Mouse (Mus musculus): ENCODE data around the gene Tmem232. TPM values are rescaled to one million over a fixed set of nuclear protein-coding genes. Genes with fewer than 3 reads are reported as not detected.
A peak's percentile ranks its signal among the peaks of the same experiment; 100 is the strongest.
"Not testable (repeated sequence)": the region's sequence is repeated elsewhere in the genome, so short reads cannot be mapped to it uniquely, and the experiment has no call there.

Gene Tmem232
- total RNA-seq, 2 experiments from 2014 or later, result 0.62 to 0.89 TPM

DNA sequence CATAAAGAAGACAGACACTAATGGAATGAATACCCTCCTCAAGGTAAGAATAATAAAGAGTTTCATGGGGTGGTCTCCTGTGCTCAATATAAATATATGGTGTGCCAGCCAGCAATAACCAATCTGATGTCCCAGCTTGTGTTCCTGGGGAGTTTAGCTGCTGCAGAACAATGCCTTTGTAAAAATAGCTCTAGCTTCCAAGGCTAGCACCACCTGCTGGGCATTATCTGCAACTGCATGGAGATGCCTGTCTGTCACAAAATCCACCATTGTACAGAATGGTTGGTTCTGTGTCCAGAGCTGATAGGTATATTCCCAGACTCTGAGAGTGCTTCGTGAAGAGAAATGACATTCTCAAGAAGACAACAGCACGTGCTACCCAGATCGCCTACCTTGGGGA lies 4.4 kb downstream of the Tmem232 start:
- DNase-seq (ENCODE audit: extremely low spot score in 1 of 2, low spot score in 1 of 2), result peak in 1 of 2 experiments; percentile 39

DNA sequence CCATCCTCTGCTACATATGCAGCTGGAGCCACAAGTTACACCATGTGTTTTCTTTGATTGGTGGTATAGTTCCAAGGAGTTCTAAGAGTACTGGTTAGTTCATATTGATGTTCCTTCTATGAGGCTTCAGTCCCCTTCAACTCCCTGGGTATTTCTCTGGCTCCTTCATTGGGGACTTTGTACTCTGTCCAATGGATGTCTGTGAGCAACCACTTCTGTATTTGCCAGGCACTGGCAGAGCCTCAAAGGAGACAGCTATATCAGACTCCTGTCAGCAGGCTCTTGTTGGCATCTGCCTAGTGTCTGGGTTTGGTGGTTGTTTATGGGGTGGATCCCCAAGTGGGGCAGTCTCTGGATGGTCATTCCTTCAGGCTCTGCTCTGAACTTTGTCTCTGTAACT lies 8.2 kb downstream of the Tmem232 start:
- DNase-seq (ENCODE audit: extremely low spot score in 1 of 2, low spot score in 1 of 2), result not testable (repeated sequence)

DNA sequence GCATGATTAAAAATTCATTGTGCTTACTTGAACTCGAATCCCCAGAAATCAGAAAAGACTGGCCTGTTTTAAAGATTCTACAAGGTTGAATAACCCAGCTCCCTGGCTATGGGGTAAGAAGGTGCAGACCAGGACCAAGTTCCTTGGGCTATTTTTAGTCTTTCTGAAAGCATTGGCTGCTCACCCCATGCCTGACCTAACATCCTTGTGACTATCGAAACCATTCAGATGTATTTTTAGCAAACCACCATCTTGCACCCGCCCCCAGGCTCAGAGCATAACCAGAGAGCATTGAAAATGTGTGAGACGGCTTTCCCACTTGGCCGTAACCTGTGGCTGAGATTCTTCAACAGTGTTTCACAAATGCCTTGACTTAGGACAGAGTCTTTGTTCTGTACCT lies 13.1 kb downstream of the Tmem232 start:
- DNase-seq (ENCODE audit: extremely low spot score in 1 of 2, low spot score in 1 of 2), result no peak

DNA sequence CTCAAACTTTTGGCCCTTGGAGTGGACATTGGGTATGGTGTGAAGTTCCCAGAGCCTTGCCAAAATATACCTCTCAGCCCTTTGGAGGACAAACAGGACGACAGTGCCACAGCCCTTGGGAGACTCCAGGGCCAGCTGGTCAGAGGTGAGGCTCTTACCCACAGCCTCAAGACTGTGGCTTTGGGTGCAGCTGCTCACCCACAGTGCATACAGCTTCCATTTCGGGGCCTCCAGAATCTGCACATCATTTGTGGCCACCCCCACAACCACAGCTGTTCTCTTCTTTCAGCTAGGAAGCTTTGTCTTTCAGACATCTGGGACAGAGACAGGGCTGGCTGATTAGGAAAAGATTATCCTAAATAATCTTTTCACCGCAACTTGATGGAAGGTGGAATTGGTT lies 27.1 kb downstream of the Tmem232 start:
- DNase-seq (ENCODE audit: extremely low spot score in 1 of 2, low spot score in 1 of 2), result no peak

DNA sequence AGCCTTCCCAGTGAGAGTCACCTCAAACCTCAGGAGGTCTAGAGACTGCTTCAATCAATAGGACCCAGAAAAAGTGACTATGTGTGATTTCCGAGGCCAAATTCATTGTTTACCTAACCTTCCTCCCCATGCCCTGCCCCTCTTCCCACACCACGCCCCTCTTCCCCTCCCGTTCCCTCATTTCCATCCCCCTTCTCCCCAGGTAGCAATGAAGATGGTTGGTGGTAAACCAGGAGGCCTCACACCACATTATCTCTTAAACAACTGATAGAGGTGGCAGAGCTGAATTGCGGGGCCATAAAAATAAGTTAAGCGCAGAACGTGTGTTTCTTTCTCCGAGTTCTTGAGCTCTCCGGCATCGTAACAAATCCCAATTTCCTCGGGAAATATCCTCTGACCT lies 55.9 kb downstream of the Tmem232 start:
- DNase-seq (ENCODE audit: extremely low spot score in 1 of 2, low spot score in 1 of 2), result no peak

DNA sequence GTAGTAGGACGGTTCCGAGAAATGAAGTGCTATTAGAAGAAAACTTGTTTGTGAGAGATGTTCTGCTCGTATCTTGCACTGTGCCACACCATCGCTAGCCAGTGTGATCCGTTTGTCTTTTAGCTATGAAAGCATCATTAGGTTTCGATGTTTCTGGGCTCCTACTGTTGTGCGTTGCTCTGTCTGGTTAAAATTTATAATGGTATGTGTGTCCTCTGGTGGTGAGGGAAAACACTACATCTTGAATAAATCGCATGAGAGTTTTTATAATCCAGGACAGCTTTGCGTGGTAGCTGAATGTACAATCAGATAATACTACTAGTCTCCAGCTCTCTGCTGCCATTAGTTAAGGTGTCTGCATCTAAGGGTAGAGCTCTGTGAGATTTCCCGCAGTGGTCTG lies 63.8 kb downstream of the Tmem232 start:
- no peak for DNase-seq (ENCODE audit: extremely low spot score in 1 of 2, low spot score in 1 of 2)

DNA sequence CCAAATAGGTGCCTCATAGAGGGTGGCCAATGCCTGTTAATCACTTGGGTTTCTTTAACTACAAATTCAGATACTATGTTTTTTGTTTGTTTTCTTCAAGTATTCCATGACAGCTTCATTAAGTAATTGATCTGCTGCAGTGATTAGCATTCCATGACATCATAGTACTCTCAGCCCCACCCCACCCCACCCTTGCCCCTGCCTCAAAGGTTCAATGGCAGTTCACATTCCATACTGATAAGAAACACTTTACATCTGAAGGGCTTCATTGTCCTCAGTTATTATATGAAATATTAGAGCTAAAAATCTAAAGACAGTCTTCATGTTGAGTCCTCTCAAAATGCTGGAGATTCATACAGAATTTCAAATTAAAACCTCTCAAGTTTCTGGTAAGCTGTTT lies 89.8 kb downstream of the Tmem232 start:
- DNase-seq (ENCODE audit: extremely low spot score in 1 of 2, low spot score in 1 of 2), result no peak

DNA sequence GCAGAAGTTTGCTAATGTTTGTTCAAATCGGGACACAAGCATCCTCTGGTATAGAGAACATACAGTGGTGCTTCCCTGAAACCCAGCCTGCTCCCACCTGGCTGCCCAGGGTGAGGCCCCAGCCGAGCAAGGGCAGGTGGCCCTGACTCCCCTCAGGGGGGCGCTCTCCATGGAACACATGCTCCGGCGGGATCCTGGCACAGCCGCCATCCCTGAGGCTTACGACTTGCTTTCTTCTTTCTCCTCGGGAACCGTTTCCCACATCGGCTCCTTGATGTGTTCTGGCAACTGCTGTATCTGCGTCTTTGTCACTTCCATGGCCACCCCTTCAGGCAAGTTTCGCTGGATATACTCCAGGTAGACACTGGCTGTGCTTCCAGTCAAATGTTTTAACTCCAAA lies 102.7 kb downstream of the Tmem232 start:
- DNase-seq (ENCODE audit: extremely low spot score in 1 of 2, low spot score in 1 of 2), result not testable (repeated sequence)

DNA sequence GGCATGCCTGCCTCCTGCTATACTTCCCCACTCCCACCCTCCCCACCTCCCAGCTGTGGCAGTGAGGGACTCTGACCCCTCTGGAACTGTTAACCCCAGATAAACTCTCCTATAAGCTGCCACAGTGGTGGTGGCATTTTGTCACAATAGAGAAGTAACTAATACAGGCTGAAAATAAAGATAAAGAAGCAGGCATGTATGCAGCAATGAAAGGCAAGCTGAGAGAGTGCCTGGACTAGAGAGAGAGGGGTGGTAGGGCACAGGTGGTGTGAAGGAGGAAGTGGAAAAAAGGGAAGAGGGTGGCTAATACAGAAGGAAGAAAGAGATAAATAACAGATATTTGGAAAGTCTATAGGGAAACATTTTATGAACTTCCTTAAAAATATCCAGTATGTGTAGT lies 121.5 kb downstream of the Tmem232 start:
- DNase-seq (ENCODE audit: extremely low spot score in 1 of 2, low spot score in 1 of 2), result no peak

DNA sequence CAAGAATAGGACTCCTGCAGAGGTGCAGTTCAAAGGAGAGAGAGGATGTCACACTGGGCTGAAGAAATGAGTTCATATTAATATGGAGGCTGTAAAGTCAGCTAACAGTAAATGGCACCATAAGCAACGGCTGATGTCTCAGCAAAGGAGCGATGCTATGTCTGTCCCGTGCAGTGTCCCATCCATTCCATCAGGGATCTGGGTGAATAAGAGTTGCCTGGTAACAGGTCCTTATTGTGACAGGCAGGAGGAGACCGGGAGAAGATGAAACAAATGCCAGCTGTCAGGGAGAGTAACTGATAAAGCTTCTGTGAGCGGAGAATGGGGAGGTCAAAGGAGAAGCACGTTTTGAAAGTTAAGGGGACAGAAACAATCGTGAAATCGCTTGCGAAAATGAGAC lies 135.3 kb downstream of the Tmem232 start:
- DNase-seq (ENCODE audit: extremely low spot score in 1 of 2, low spot score in 1 of 2), result no peak

DNA sequence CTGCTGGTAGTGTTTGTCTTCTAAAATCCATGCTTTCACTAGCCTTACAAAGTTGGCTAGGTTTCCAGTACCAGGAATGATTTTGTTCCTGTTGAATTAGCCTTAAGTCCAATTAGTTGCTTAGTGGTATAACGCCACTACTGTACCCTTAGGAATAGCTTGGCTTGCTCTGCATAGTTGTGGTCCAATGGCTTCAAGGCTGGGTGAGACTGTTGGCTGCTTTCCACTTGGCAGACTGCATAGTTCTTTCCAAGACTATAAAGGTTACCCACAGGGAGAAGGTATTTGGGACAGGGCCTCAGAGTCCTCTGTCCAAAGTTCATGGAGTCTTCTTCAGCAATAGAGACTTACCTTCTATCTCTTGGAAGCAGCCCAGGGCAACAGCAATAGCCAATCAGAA lies 139.7 kb downstream of the Tmem232 start:
- no peak for DNase-seq (ENCODE audit: extremely low spot score in 1 of 2, low spot score in 1 of 2)

DNA sequence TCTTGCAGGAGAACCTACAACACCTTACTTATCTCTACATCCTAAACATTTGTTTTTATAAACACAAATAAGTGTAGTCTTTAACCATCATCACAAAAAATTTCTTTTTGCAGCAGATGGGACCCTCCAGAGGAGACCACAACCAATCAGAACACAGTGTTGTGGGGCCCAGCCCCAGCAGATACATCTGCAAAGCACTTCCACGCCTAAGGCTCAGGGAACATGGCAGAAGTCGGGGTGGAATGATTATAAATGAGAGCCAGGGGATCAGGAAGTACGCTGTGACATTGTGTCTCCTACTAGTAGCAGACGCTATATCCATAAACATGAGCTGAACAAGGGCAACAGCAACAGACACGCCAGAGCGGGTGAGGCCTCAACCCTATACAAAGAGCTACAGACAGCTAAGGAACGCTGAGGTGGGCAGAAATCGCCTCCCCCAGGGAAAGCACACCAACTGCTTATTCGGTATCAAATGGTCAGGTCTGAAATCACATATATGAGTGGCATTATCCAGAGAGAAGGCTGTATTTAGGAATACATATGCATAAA lies 156.1 kb downstream of the Tmem232 start:
- no peak for DNase-seq (ENCODE audit: extremely low spot score in 1 of 2, low spot score in 1 of 2)

DNA sequence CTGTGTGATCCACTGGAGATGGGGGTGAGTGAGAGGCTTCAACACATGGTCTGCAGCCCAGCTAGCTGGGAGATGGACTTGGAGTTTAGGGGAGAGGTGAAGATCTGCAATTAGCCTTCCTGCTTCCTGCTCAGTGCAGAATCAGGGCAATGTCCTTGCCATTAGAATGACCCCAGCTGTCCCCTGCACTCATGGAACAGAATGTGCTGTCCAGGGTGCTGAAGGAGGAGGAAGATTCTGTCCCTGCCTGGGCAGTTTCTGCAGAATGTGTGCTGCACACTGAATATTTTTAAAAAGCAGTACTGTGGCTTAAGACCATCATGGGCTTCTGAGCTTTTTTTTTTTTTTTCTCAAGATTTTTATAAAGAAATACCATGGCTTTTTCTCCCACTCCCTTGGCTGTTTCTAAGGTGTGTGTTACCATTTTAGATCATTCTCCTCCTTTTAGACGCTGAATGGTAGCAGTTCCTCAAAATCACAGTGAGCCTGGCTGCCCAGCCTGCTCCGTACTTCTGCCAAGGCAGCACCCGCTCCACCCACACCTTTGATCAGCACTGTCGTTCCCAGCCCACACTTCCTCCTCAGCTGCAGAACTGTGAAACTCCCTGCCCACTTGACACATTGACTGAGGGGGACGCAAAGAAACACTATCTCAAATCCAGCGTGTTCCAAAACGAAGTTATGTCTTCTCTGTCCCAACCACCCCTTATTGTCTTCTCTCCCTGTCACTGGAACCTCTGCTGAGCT lies 170.4 kb downstream of the Tmem232 start:
- peak; percentile 8 to 22 for DNase-seq (ENCODE audit: extremely low spot score in 1 of 2, low spot score in 1 of 2)

DNA sequence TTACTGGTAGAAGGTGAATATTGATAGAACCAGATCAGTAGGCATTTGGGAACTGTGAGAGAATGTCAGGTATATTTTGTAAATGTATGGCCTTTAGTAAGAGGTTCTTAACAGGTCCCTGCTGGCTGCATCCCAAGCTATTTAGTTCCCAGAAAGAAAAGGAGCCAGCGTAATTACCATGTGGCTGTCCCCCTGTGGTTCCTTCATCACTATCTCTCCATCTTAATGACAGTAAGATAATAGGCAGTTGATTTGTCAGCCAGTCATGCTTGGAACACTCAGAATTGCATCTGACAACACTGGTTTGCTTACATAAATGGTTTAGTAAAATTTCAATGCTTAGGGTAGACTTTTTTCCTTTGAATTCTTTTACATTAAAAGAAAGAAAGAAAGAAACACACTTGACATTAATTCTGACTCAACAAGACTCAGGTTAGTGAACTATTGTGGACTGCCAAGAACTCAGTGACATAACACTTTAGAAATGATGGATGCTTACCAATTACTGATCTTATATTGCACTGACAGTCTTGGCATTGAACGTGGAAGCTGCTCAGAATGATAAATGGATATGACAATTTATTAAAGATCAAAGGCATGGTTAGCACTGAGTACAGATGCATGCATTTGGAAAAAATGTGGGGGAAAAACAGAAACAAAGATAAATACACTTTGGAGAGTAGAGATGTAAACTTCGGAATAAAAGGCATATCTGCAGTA lies 174.9 kb downstream of the Tmem232 start:
- DNase-seq (ENCODE audit: extremely low spot score in 1 of 2, low spot score in 1 of 2), result no peak

DNA sequence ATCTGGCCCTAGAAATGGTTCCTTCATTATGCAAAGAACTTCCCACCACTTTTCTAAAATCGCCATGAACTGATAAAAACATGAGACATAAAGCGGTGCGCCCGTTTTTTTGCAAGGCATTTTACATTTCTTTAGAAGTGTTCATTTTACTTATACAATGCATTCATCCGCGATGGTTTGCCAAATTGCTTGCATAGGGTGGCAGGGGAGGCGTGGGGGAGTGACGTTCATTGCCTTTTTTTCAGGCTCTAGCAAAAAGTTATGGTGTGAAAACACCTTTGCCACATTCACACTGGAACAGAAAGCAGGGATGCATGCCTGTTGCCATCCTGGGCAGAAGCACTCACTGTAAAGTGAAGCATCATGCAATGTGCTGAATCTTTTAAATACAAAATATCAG lies 188.7 kb downstream of the Tmem232 start:
- no peak for DNase-seq (ENCODE audit: extremely low spot score in 1 of 2, low spot score in 1 of 2)

DNA sequence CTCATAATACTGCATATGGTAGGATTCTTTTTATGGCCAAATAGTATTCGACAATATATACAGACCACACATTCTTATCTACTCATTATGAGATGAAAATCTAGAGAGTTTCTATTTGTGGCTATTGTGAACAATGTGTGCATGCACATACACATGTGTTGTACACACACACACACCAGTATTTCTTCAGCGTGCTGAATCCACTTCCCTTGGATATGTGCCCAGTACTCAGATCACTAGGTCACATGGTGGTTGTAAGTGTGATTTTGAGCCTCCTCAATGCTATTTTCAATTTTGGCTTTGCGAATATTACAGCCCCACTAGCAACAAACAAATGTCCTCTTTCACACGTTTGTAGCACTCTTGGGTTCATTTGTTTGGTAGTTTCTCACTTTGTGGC lies 200.6 kb downstream of the Tmem232 start:
- DNase-seq (ENCODE audit: extremely low spot score in 1 of 2, low spot score in 1 of 2), result no peak

DNA sequence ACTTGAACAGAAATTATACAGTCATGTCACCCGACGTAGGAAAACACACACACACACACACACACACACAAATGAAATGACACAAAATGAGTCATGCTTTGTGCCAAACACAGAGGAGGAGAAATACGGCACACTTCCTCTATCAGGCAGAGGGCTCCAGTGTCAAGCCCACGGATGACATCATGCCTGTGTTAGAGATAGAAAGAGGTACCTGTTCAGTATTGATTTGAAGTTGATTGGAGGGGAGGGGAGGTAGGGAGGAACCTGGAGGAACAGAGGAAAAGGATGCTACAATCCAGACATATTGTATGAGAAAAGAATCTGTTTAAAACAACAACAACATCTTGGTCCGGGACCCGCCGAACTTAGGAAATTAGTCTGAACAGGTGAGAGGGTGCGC lies 209.8 kb downstream of the Tmem232 start:
- DNase-seq (ENCODE audit: extremely low spot score in 1 of 2, low spot score in 1 of 2), result no peak

DNA sequence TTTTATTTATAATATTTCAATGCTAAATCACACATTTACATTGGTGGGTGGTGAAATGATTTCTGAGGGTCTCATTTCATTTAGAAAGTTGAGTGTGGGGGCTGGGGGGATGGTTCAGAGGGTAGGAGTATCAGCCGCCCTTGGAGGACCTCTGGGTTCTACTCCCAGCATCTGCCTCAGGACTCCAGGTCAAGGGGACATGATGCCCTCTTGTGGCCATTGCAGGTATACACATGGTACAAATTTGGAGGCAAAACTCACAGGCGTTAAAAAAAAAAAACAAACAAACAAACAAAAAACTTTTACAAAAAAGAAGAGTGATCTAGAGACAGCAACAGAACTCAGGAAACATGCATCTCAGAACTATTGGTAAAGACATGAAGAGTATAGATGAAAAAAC lies 215.3 kb downstream of the Tmem232 start:
- DNase-seq (ENCODE audit: extremely low spot score in 1 of 2, low spot score in 1 of 2), result peak; percentile 14 to 52

DNA sequence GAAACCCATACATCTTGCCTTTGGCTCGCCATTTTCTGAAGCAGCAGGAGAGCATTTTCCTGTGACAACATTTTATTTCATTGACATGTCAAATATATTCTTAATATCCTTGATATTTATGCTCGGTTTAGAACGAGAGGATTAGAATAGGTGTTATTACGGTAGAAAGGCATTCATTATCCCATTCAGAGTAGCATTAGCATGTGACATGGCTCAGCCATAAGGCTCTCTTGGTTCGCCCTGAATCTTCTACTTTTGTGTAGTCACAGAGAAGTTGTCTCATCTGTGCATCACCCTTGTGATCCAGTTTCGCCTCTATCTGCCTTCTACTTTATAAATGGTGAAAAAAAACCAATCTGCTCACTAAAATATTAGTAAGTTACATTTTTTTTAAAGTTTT lies 220.0 kb downstream of the Tmem232 start:
- DNase-seq (ENCODE audit: extremely low spot score in 1 of 2, low spot score in 1 of 2), result no peak

DNA sequence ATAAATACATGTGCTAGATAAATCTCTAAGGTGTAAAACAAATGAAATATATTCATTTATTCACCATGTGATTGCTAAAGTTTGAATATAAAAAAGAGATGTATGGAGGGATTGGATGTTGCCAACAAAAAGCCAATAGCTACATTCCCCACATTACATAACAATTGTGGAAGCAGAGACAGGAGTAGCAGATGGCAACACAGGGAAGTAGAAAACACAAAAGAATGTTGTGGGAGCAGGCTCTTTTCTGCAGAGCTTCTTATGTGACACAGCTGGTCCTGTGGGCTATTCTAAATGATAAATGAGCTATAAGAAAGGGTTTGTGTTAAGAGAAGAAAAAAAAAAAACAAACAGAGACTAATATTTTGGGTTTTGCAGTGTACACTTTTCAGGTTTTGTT lies 240.6 kb downstream of the Tmem232 start:
- DNase-seq (ENCODE audit: extremely low spot score in 1 of 2, low spot score in 1 of 2), result no peak

DNA sequence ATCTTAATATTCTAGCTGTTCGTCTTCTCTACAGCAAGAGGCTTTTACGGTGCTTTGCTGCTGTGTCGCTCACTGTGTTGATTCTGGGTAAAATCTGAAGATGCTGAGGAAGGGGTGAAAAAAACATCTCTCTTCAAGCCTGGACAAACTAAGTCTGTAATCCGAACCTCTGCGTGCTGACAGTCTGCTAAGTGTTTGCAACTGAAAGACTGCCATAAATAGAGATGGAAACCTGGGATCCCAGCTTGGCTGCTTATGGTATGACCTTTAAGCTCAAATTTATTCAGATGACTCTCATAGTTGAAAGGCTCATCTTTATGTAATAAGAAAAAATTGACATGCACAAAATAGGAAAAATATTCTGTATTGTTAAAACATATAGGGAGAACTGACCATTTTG lies 242.8 kb downstream of the Tmem232 start:
- no peak for DNase-seq (ENCODE audit: extremely low spot score in 1 of 2, low spot score in 1 of 2)

DNA sequence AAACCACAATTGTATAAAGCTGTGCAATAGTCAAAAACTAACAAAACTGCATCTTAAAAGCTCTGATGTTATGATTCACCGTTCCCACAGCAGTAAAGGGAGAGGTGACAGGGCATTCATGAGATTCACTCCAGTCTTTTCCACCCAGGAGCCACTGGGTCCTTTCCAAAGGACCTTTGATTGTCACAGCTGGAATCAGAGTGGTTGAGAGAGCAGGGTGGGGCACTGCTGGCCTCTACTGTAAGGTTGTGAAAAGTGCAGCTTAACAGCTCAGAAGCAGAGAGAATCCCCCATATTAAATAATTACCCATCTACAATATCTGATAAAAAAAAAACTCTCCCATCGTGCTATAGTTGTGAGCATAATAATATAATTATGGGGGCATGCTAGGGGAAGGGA lies 288.4 kb downstream of the Tmem232 start:
- DNase-seq (ENCODE audit: extremely low spot score in 1 of 2, low spot score in 1 of 2), result peak in 1 of 2 experiments; percentile 4

All from layer of hippocampus, postnatal 25 days (tissue).